Mouse (Mus musculus): Measurements from ENCODE around the gene Creg2. TPM values are rescaled to one million over a fixed set of nuclear protein-coding genes. Genes with fewer than 3 reads are reported as not detected.
A peak's percentile ranks its signal among the peaks of the same experiment; 100 is the strongest.

Gene Creg2
- polyA plus RNA-seq (2014; fragmentation: Nextera tagmentation; extraction: Ambion mirVana) = 0.41 and 0.82 TPM in 2 replicates

- Histone ChIP-seq H3K9ac (ENCODE audit: low read length) (peak within 1 kb of the TSS; percentile 54), H3K27me3 (ENCODE audit: control insufficient read depth, insufficient read depth, low read length) (peaks cover 12% of the 10 kb centered on the region; the same call in 1 of the 2 replicates), H3K9me3 (ENCODE audit: control insufficient read depth, low read length) (no peaks in the 10 kb centered on the region), H3K4me1 (ENCODE audit: control insufficient read depth, insufficient read depth, low read length) (peaks cover 3% of the 10 kb centered on the region; the same call in 1 of the 2 replicates), H3K4me3 (ENCODE audit: low read depth, low read length) (peak within 1 kb of the TSS; percentile 50), H3K4me2 (peak within 1 kb of the TSS; percentile 93), H3K36me3 (ENCODE audit: control insufficient read depth, insufficient read depth, low read length) (no peaks in the 10 kb centered on the region), H3K27ac (ENCODE audit: low read depth, low read length) (no peak within 1 kb of the TSS)
- 45% methylated on average over 9 of the region's 9 CpGs for WGBS
- ATAC-seq (ENCODE audit: low FRiP score) (no peak), DNase-seq (ENCODE audit: low spot score, missing footprints) (no peak)
These were observed at the start of gene Creg2 for GRCm38 (mm10) chr1:39651241-39651548. TSS of gene Creg2 (minus strand) at chr1:39651474.

- Histone ChIP-seq H3K9ac (ENCODE audit: low read length) (peak overlapping the region; percentile 49; the same call in 1 of the 2 replicates), H3K4me1 (ENCODE audit: control insufficient read depth, insufficient read depth, low read length) (peaks cover 28% of the 10 kb centered on the region), H3K4me3 (ENCODE audit: low read depth, low read length) (no peak overlapping the region), H3K9me3 (ENCODE audit: control insufficient read depth, low read length) (no peaks in the 10 kb centered on the region), H3K27me3 (ENCODE audit: control insufficient read depth, insufficient read depth, low read length) (no peaks in the 10 kb centered on the region), H3K27ac (ENCODE audit: low read depth, low read length) (peak overlapping the region; percentile 42), H3K36me3 (ENCODE audit: control insufficient read depth, insufficient read depth, low read length) (no peaks in the 10 kb centered on the region), H3K4me2 (peak overlapping the region; percentile 25; the same call in 1 of the 2 replicates)
- DNase-seq (ENCODE audit: low spot score, missing footprints) = peak; percentile 84
- ATAC-seq (ENCODE audit: low FRiP score) = peak; percentile 6; the same call in 1 of the 2 replicates
- 9% methylated on average over 7 of the region's 7 CpGs for WGBS
These were observed 49.5 kb upstream of the Creg2 start for GRCm38 (mm10) chr1:39700599-39701273.

GRCm38 (mm10) chr1:39698456-39698855, 47.2 kb upstream of the Creg2 start:
- no peaks in the 10 kb centered on the region for H3K9me3 ChIP-seq (ENCODE audit: control insufficient read depth, low read length)
- H3K4me1 ChIP-seq (ENCODE audit: control insufficient read depth, insufficient read depth, low read length) = peaks cover 38% of the 10 kb centered on the region
- ATAC-seq (ENCODE audit: low FRiP score) = no peak
- H3K9ac ChIP-seq (ENCODE audit: low read length) = no peak overlapping the region
- no peaks in the 10 kb centered on the region for H3K36me3 ChIP-seq (ENCODE audit: control insufficient read depth, insufficient read depth, low read length)
- H3K4me3 ChIP-seq (ENCODE audit: low read depth, low read length) = no peak overlapping the region
- DNase-seq (ENCODE audit: low spot score, missing footprints) = no peak
- no peak overlapping the region for H3K27ac ChIP-seq (ENCODE audit: low read depth, low read length)
- H3K4me2 ChIP-seq = no peak overlapping the region
- H3K27me3 ChIP-seq (ENCODE audit: control insufficient read depth, insufficient read depth, low read length) = no peaks in the 10 kb centered on the region
- WGBS = 43% methylated on average over 6 of the region's 6 CpGs

GRCm38 (mm10) chr1:39695198-39695597, 43.9 kb upstream of the Creg2 start:
- Histone ChIP-seq H3K27ac (ENCODE audit: low read depth, low read length) (no peak overlapping the region), H3K9ac (ENCODE audit: low read length) (no peak overlapping the region), H3K36me3 (ENCODE audit: control insufficient read depth, insufficient read depth, low read length) (no peaks in the 10 kb centered on the region), H3K4me1 (ENCODE audit: control insufficient read depth, insufficient read depth, low read length) (peaks cover 10% of the 10 kb centered on the region), H3K4me3 (ENCODE audit: low read depth, low read length) (no peak overlapping the region), H3K27me3 (ENCODE audit: control insufficient read depth, insufficient read depth, low read length) (no peaks in the 10 kb centered on the region), H3K9me3 (ENCODE audit: control insufficient read depth, low read length) (no peaks in the 10 kb centered on the region), H3K4me2 (no peak overlapping the region)
- DNase-seq (ENCODE audit: low spot score, missing footprints) (no peak), ATAC-seq (ENCODE audit: low FRiP score) (no peak)
- WGBS = 38% methylated on average over 4 of the region's 4 CpGs

- H3K27ac ChIP-seq (ENCODE audit: low read depth, low read length) = no peak overlapping the region
- H3K9me3 ChIP-seq (ENCODE audit: control insufficient read depth, low read length) = no peaks in the 10 kb centered on the region
- DNase-seq (ENCODE audit: low spot score, missing footprints) (no peak), ATAC-seq (ENCODE audit: low FRiP score) (no peak)
- no peak overlapping the region for H3K4me3 ChIP-seq (ENCODE audit: low read depth, low read length)
- H3K4me2 ChIP-seq = no peak overlapping the region
- H3K27me3 ChIP-seq (ENCODE audit: control insufficient read depth, insufficient read depth, low read length) = no peaks in the 10 kb centered on the region
- H3K36me3 ChIP-seq (ENCODE audit: control insufficient read depth, insufficient read depth, low read length) = no peaks in the 10 kb centered on the region
- peaks cover 10% of the 10 kb centered on the region for H3K4me1 ChIP-seq (ENCODE audit: control insufficient read depth, insufficient read depth, low read length)
- WGBS = 51% methylated on average over 7 of the region's 7 CpGs
- no peak overlapping the region for H3K9ac ChIP-seq (ENCODE audit: low read length)
These were observed 43.5 kb upstream of the Creg2 start for GRCm38 (mm10) chr1:39694756-39695155.

GRCm38 (mm10) chr1:39691974-39692373, 40.7 kb upstream of the Creg2 start:
- no peak overlapping the region for H3K4me2 ChIP-seq
- H3K27me3 ChIP-seq (ENCODE audit: control insufficient read depth, insufficient read depth, low read length) = no peaks in the 10 kb centered on the region
- H3K9me3 ChIP-seq (ENCODE audit: control insufficient read depth, low read length) = no peaks in the 10 kb centered on the region
- H3K9ac ChIP-seq (ENCODE audit: low read length) = no peak overlapping the region
- ATAC-seq (ENCODE audit: low FRiP score) (no peak), DNase-seq (ENCODE audit: low spot score, missing footprints) (no peak)
- no peak overlapping the region for H3K27ac ChIP-seq (ENCODE audit: low read depth, low read length)
- H3K4me1 ChIP-seq (ENCODE audit: control insufficient read depth, insufficient read depth, low read length) = peaks cover 10% of the 10 kb centered on the region
- H3K4me3 ChIP-seq (ENCODE audit: low read depth, low read length) = no peak overlapping the region
- H3K36me3 ChIP-seq (ENCODE audit: control insufficient read depth, insufficient read depth, low read length) = no peaks in the 10 kb centered on the region
- 78% methylated on average over 3 of the region's 3 CpGs for WGBS

- no peak overlapping the region for H3K27ac ChIP-seq (ENCODE audit: low read depth, low read length)
- H3K27me3 ChIP-seq (ENCODE audit: control insufficient read depth, insufficient read depth, low read length) = no peaks in the 10 kb centered on the region
- DNase-seq (ENCODE audit: low spot score, missing footprints) (peak; percentile 68), ATAC-seq (ENCODE audit: low FRiP score) (no peak)
- no peaks in the 10 kb centered on the region for H3K36me3 ChIP-seq (ENCODE audit: control insufficient read depth, insufficient read depth, low read length)
- H3K9ac ChIP-seq (ENCODE audit: low read length) = no peak overlapping the region
- peaks cover 10% of the 10 kb centered on the region for H3K4me1 ChIP-seq (ENCODE audit: control insufficient read depth, insufficient read depth, low read length)
- WGBS = 55% methylated on average over 4 of the region's 4 CpGs
- H3K4me2 ChIP-seq = no peak overlapping the region
- H3K9me3 ChIP-seq (ENCODE audit: control insufficient read depth, low read length) = no peaks in the 10 kb centered on the region
- H3K4me3 ChIP-seq (ENCODE audit: low read depth, low read length) = no peak overlapping the region
These were observed 39.8 kb upstream of the Creg2 start for GRCm38 (mm10) chr1:39691061-39691460.

- 82% methylated on average over 6 of the region's 6 CpGs for WGBS
- no peak overlapping the region for H3K9ac ChIP-seq (ENCODE audit: low read length)
- H3K4me3 ChIP-seq (ENCODE audit: low read depth, low read length) = no peak overlapping the region
- no peaks in the 10 kb centered on the region for H3K27me3 ChIP-seq (ENCODE audit: control insufficient read depth, insufficient read depth, low read length)
- no peaks in the 10 kb centered on the region for H3K9me3 ChIP-seq (ENCODE audit: control insufficient read depth, low read length)
- no peak overlapping the region for H3K27ac ChIP-seq (ENCODE audit: low read depth, low read length)
- DNase-seq (ENCODE audit: low spot score, missing footprints) (no peak), ATAC-seq (ENCODE audit: low FRiP score) (no peak)
- no peaks in the 10 kb centered on the region for H3K36me3 ChIP-seq (ENCODE audit: control insufficient read depth, insufficient read depth, low read length)
- no peak overlapping the region for H3K4me2 ChIP-seq
- no peaks in the 10 kb centered on the region for H3K4me1 ChIP-seq (ENCODE audit: control insufficient read depth, insufficient read depth, low read length)
These were observed 37.3 kb upstream of the Creg2 start for GRCm38 (mm10) chr1:39688573-39688972.

GRCm38 (mm10) chr1:39687279-39687678, 36.0 kb upstream of the Creg2 start:
- H3K4me1 ChIP-seq (ENCODE audit: control insufficient read depth, insufficient read depth, low read length) = no peaks in the 10 kb centered on the region
- H3K36me3 ChIP-seq (ENCODE audit: control insufficient read depth, insufficient read depth, low read length) = no peaks in the 10 kb centered on the region
- DNase-seq (ENCODE audit: low spot score, missing footprints) (no peak), ATAC-seq (ENCODE audit: low FRiP score) (no peak)
- no peaks in the 10 kb centered on the region for H3K27me3 ChIP-seq (ENCODE audit: control insufficient read depth, insufficient read depth, low read length)
- H3K9me3 ChIP-seq (ENCODE audit: control insufficient read depth, low read length) = no peaks in the 10 kb centered on the region
- H3K9ac ChIP-seq (ENCODE audit: low read length) = no peak overlapping the region
- H3K4me2 ChIP-seq = no peak overlapping the region
- H3K4me3 ChIP-seq (ENCODE audit: low read depth, low read length) = no peak overlapping the region
- H3K27ac ChIP-seq (ENCODE audit: low read depth, low read length) = no peak overlapping the region
- WGBS = 83% methylated on average over 9 of the region's 9 CpGs
